Mouse (Mus musculus): ENCODE data around the gene S1pr4. TPM values are rescaled to one million over a fixed set of nuclear protein-coding genes. Genes with fewer than 3 reads are reported as not detected.
A peak's percentile ranks its signal among the peaks of the same experiment; 100 is the strongest.

S1pr4 gene
- total RNA-seq, 2 experiments from 2014 or later: 0.30 TPM; not detected in 1

DNA sequence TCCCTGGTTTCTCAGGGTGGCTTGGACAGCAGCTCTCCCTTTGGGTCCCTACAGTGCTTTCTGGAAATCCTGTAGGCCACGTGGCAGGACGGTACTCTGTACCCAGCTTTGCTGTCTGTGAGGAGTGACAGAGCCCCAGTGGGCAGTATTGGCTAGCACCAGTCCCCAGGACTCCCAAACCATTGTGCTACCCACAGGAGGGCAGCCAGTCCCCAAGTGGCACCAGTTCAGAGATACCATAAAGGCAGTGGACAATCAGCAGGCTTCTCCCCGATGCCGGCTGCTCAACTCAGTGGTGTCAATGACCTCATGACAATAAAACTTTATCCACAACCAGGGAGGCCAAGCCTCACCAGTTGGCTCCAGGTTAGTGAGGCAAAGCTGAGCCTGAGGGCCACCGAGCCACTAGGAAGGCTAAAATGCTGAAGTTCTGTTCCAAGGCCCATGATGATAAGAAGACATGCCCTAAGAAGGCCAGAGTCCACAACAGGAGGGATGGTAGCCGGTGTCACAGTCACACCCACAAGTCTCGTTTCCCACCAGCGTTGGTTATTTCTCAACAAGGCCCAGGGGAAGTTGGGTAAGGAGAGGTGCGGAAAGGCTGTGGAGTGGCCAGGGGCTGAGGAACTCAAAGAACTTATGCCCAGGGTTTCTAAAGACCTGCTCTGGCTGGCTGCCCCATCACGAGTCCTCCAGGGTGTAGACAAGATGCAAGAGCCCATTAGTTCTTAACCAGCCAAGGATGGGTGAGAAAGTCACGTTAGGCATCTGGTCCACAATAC, 5.5 kb downstream of the S1pr4 start:
- DNase-seq (ENCODE audit: low spot score in 2 of 2): no peak

DNA sequence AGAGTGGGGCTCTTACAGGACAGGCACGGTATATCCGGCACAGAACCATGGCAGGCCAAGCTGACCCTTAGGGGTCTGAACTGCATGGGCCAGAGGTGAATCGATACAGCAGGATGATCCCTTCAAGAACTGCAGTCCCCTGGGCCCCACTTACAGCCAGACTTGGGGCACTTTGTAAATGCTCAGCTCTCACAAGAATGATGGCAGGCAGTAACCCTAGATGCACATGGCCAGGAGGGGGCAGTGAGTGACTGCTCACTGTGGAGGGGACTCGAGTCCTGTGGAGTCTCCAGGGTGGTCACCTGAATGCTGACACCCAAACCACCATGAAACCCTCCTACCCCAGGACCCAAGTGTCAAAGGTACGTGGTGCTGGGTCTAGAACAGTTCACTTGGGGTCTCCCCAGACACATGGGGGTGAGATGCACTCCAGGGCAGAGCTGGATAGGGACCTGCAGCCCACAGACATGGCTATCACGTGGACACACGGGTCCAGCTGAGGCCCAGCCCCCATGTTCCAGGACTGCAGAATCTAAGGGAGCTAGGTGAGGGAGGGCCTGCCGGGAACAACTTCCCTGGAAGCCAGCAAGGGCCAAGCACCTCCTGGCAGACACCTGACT, 6.2 kb downstream of the S1pr4 start:
- no peak for DNase-seq (ENCODE audit: low spot score in 2 of 2)

DNA sequence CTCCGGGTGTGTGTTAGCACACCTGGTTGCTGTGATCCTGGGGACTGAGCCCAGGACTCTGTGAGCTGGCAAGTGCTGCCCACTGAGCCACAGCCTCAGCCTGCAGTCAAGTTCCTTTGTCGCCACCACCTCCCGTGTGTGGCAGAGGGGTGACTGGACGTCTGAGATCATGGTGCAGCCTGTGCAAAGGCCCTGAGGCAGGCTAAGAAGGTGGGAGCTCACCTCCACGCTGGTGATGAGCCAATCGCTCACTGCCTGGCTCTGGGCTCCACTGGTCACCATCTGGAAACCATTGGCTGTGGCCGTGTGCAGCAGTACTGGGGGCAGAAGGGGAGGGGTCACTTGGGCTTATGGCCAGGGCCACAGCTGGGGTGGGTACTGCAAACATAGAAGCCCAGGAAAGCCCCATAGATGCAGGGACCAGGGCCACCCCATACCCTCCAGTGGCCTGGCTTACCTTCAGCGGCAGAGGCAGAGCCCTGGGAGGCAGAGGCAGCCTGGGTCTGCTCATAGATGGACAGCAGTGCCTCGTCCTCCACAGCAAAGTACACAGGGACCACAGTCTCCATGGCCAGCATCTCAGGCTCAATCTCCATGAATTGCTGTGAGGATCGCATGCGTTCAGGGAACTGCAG, 7.2 kb downstream of the S1pr4 start:
- DNase-seq (ENCODE audit: low spot score in 2 of 2): no peak

DNA sequence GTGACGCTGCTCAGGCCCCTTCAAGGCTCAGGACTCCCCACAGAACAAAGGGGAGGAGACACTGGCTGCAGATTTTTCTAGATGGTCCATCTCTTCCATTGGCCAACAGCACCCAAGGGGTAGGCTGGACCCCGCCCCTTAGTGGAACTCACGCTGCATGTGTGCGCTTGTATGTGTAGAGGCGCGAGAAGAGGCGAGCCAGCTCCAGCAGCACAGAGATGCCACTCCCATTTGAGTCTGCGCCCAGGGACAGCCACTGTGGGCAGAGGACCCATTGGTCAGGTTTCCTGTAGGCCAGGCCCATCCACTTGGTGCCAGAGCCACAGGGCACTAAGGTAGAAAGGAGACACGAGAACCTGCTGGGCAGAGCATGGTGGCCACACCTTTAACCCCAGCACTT, 8.9 kb downstream of the S1pr4 start:
- DNase-seq (ENCODE audit: low spot score in 2 of 2): no peak

DNA sequence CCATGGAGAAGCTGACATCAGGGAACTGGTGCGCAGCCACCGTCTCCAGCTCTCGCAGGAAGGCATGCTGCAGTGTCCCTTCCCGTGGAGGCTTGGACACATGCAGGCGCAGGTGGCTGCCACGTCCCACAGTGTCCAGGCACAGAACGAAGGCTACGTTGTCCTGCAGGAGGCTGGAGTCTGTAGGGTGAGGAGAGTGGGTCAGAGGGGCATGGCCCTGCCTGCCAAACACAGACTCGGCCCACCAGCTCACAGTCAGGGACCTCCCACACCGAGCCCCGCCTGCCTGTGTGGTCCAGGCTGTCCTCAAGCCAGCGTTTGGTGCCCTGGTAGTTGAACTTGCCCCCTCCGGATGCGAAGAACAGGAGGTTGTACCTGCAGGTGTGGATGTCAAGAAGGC, 10.0 kb downstream of the S1pr4 start:
- DNase-seq (ENCODE audit: low spot score in 2 of 2): no peak

DNA sequence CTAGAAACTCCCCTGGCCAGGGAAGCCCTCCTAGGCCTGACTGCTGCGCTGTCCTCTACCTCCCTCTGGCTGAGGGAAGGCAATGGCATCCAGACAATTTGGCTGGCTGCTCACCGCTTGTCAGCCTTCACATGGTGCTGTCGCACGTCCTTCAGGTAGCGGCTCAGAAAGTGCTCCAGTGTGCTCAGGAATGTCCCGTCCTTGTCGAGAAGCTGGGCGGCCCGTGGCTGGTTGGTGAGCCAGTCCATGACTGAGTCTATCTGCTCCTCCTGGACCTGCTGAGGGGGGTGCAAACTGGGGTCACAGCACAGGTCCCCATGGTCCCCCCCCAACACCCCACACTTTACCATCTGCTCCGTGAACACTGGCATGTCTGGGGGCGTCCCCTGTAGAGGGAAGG, 11.9 kb downstream of the S1pr4 start:
- DNase-seq (ENCODE audit: low spot score in 2 of 2): no peak

DNA sequence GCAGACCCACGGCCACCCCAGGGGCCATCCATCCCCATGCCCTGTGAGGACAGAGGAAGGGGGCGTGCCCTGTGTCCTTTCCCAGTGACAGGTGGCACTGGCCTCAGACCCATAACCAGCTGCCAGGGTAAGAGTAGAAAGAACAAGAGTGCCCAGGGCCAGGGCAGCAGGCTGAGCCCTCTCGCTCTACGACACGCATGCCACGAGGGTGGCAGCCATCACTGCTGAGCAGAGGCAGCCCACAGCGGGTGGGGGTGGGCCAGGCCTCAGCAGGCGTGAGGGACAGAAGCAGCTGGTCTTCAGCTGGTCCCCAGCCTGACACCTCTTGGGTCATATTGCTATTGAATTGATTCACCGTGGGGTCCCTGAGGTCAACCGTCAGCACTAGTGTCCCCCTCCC, 13.4 kb downstream of the S1pr4 start:
- DNase-seq (ENCODE audit: low spot score in 2 of 2): no peak

DNA sequence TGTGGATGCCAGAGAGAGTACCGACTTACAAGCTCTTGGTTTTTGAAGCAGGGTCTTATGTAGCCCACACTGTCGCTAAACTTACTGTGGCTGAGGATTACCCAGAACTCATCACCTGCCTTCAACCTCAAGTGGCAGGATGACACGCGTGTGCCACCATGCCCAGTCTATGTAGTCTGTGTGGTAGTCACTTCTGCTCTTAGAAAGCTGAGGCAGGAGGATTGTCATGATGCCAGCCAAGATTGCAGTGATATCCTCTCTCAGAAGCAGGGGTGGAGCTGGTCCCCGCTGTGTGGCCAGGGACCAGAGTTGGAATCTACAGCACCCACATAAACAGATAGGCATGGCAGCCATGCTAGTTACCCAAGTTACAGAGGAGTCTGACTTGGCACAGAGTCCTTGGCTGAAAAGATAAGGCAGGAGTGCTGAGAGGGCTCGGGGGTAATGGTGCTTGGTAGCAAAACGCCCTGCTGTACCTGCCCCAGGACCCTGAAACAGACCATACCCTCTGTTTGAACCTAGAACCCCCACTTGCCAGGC, 14.4 kb downstream of the S1pr4 start:
- no peak for DNase-seq (ENCODE audit: low spot score in 2 of 2)

DNA sequence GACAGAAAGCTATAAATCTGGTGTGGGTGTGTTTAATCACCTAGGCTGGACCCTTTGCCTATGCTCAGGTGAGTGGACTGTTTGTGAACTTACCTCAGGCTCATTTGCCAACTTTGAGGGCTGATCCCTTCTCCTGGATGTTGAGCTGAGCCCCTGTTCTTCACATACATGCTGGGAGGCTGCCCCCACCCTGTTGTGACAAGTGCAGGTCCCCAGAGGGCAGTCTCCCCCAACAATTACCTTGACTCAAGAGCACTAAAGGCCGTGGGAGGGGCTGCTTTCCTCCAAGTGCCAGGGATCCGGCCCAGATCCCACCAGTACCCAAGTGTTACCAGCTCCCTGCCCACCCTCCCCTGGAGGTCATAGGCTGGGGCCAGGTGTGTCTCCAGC, 14.9 kb downstream of the S1pr4 start:
- no peak for DNase-seq (ENCODE audit: low spot score in 2 of 2)

DNA sequence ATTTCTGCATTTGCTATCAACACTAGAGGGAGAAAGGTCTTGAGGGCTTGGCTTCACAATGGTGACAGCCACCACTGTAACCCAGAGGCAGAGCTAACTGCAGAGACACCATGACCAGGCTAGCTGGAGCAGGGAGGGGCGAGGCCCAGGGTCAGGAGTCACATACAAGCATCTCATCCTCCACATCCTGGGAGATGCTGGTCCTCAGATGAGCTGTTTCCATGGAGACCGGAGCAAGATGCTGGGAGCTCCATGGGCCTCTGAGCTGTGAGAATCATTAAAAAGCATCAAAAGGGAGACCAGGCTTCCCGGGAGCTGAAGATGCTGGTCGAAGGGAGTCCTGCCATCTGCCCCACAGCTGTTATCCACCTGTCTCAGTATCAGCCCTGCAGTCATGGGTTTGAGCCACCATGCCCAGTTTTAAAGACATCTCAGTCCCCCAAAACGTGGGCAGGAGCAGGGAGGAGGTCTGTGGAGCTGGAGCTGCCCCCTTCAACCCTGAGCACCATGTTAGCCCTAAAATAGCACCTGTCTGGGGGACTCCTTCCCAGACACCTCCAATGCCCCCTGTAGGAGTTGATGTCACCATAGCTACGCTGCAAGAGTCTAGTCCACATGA, 15.4 kb downstream of the S1pr4 start:
- DNase-seq (ENCODE audit: low spot score in 2 of 2): no peak

DNA sequence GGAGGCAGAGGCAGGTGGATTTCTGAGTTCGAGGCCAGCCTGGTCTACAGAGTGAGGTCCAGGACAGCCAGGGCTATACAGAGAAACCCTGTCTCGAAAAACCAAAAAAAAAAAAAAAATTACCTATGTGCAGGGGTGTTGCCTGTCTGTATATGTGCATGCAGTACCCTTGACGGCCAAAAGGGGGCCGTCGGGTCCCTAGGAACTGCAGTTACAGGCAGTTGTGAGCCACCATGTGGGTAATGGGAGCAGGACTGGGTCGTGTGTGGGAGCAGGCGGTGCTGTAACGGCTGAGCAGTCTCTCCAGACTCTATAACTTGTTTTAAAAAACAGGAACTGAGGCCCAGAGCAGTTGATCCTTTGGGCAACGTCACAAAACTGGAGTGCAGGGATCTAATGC, 15.9 kb downstream of the S1pr4 start:
- DNase-seq (ENCODE audit: low spot score in 2 of 2): peak in 1 of 2 experiments; percentile 67

DNA sequence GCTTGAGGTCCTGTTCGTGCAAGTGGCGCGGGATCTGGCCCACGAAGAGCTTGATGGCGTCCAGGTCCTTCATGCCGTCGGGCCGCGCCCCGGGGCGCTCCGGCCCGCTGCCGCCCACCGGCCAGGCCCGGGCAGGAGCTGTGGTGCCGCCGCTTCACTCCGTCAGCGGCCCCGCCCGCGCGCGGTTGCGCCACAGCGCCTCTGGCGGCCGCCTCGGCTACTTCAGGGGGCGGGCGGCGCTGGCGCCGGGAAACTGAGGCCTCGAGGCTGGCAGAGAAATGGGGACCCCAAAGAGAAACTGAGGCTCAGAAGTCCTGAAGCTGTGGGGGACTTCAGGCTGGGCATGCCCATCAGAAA, 17.4 kb downstream of the S1pr4 start, which contains the start of gene Celf5:
Gene Celf5 (minus strand): TSS at position 177 of the 357 bp plus-strand sequence.
- DNase-seq (ENCODE audit: low spot score in 2 of 2): peak; percentile 72 to 86

DNA sequence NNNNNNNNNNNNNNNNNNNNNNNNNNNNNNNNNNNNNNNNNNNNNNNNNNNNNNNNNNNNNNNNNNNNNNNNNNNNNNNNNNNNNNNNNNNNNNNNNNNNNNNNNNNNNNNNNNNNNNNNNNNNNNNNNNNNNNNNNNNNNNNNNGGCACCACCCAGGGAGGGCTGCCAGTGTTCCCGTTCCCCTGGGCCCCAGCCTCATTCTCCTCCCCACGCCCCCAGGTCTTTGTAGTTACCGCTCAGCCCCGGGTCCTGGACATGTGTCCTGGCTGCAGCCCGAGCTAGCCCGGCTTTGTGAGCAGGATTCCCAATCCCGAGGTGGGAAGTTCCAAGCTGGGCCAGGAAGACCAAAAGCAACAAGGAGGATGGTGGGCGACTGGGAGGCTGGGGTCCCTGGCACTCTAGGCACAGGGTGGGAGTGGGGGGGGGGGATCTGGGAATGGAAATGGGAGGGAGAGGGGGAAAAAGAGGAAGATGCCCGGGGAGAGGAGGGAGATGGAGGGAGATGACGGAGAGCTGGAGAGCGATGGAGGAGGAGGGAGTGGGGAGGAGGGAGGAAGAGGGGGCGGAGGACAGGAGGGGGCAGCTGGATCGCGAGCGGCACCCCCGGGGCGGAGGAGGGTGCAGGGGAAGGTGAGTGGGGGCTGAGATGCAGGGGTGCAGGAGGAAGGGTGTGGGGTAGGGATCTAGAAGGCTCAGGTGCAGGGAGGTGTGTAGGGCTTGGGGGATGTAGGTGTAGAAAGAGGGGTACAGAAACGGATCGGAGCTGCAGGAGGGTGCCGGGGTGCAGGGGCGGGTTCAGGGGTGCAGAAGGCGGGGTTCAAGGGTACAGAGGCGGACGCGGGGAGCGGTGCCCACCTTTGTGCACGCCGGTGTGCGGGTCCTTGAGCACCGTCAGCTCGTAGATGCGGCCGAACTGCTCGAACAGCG, 18.1 kb downstream of the S1pr4 start:
- DNase-seq (ENCODE audit: low spot score in 2 of 2): peak; percentile 49

DNA sequence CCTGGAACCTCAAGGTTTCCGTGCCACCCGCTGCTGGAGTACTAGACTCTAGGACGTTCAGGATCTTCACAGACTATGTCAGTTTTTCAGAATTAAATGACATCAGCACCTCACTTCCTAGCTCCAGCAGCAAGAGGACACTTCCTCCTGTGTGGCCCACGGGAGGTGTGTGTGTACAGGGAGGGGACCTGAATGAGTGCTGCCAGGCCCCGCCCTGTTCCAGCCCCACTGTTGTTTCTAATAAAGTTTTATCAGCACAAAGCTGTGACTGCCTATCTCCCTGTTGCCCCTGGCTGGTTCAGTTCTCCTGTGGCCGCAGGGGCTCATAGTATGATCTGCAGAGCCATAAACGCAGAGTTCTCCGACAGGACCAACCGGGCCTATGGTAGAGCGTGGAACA, 25.5 kb downstream of the S1pr4 start:
- no peak for DNase-seq (ENCODE audit: low spot score in 2 of 2)

DNA sequence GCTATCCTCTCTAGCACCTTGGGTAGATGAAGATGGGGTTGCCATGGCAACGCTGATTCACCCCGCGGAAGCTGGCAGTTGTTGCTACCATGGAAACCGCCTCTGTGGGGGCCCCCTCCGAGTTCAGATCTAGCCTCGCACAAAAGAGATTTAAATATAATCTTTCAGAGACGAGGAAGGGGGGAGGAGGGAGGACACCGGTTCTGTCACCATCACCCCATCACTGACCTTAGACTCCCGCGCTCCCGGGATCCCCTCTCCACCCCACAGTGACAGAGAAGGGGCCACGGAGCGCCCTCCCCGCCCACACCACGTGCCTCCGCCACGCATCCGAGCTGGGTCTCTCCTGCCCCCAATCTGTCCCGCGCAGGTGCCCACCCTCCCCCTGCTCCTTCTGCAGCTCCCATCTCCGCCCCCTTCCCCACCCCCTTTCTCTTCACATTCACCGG, 26.9 kb downstream of the S1pr4 start:
- peak; percentile 74 to 77 for DNase-seq (ENCODE audit: low spot score in 2 of 2)

DNA sequence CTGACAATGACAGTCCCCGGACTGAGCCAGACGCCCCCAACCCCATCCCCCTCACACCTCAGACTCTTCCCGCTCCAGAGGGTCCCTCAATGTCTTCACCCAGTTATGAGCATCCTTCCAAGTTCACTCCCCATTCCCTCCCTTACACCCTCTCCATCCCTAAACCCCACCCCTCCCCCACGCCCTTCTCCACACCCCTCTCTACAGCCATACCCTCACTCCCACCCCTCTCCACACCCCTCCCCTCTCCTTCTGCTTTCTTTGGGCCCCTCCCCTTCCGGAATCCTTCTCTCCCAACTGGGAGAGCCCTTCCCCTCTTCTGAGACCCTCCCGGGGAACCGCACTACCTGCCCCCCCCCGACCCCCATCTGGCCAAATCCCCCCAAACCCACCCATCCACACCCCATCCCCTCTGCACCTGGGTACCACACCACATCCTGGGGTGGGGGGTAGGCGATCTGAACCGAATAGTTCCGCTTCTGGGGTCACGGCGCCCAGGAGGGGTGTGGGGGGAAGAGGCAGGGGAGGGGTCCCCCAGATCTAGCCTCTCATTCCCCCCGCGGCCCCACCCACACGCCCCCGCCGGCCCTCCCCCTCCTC, 27.4 kb downstream of the S1pr4 start:
- DNase-seq (ENCODE audit: low spot score in 2 of 2): no peak

DNA sequence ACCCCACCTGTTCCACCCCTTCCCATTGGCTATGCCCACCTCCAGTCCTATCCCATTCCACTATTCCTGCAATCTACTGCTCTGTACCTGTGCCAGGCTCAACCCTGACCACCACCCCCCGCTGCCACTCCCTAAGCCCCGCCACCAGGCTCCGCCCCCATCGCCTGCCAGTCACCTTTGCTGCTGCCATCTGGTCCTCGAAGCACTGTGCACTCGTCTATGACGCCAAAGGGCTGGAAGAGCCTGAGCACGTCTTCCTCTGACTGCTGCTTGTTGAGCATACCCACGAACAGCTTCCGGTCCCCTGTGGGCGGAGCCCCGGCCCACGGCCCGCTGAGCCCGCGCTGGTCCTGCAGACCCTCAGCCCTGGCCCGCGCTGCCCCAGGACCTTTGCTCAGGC, 29.5 kb downstream of the S1pr4 start:
- no peak for DNase-seq (ENCODE audit: low spot score in 2 of 2)

DNA sequence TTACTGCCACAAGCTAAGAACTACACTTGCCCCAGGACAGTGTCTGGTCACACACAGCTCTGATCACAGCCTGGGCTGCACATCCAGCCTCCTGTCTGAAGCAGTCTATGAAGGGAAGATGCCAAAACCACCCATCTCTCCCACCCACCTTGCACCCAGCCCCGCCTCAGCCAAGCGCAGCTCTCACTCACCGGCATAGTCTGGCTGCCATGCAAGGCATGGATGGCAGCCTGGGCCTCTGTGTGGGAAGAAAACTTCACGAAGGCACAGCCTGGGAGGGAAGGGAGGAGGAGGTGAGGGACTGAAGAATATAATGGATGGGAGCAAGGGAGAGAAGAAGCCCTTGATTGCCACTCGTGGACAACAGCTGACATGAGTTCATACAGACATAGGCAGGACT, 30.7 kb downstream of the S1pr4 start:
- DNase-seq (ENCODE audit: low spot score in 2 of 2): no peak

DNA sequence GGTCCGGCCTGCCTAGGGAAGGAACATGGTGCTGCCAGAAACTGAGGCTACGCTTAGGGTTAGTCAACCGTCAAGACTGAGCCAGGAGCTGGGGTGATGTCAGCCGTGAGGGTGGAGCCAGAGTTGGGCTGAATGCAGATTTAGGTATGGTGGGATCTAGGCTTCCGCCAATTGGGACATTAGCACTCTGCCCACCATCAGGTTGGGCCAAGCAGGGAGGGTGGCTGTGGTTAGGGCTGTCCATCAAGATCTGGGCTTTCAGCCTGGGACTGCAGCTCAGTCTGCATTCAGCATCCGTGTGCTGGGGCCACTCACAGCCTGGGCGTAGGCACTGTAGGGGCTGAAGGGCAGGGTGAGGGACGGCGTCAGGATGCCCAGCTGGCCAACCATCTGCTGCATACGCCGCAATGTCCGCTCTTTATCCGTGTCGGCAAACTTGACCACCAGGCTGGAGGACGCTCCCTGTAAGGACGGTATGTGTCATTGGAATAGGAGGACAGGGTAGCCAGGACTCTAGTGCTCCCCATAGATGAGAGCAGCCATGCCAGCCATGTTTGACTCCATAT, 32.2 kb downstream of the S1pr4 start:
- no peak for DNase-seq (ENCODE audit: low spot score in 2 of 2)

DNA sequence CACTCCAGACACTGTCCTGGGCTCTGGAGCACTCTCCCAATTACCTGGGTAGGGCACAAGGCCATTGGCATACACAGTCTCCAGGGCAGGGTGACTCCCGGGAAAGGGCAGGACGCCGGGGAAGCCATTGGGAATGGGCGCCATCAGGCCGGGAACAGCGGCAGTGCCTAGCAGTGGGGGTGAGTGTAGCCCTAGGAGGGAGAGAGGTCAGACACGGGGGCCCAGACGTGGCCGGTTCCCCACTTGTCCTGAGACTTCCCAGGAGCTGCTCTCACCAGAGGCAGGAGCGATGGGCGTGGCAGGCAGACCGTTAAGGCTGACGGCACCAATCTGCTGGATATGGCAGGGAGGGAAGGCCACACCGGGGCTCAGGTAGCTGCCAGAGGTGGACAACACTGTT, 33.1 kb downstream of the S1pr4 start:
- no peak for DNase-seq (ENCODE audit: low spot score in 2 of 2)

Measured in layer of hippocampus, postnatal 10 days (tissue).